Mouse (Mus musculus) embryo, embryonic 10.5 days (tissue): ENCODE data around the gene Nek7.
A peak's percentile ranks its signal among the peaks of the same experiment; 100 is the strongest.

ENCODE experiments used
- DNase-seq: peaks from one replicate; pipeline ENCODE4 v3.0.0-alpha.2; 2015; ENCODE audit warnings: low spot score

Gene Nek7

DNA sequence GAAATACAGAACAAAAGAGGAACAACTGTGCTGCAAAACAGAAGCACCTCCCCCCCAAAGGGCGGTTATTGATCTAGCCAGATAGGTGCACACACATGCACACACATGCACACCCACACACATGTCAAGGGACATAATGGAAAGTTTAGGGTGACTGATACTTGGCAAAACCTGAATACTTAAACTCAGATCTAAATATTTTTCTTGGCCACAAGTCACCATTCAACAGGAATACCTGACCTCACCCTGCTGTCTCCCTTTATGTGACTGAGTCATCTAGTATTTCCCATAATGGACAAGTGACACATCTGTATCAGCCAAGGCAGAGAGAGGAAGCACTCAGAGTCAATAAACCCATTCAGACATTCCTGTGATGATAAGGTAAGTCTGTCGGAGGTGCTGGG lies 48.9 kb downstream of the Nek7 start:
- no peak for DNase-seq

GRCm38 (mm10) chr1:138568434-138569232 lies 51.3 kb downstream of the Nek7 start:
- DNase-seq, result no peak

GRCm38 (mm10) chr1:138567946-138568345 lies 52.0 kb downstream of the Nek7 start:
- DNase-seq, result no peak

DNA sequence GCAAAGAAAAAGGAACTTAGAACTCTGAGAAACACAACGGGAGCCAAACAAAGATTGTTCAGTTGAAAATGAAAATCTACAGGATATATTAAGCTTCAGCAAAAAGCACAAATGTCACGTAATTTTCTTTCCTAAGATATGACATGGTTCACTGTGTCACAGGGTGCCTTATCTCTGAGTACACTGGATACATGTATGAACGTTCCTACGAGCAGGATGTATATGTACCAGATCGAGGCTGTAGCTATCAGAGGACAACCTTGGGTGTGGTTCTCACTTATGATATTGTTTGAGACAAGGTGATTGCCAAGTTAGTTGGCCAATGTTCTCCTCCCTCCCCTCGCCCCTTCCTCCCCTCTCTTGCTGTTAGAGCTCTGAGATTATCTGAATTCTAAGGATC lies 55.3 kb downstream of the Nek7 start:
- DNase-seq, result no peak

GRCm38 (mm10) chr1:138560733-138561132 lies 59.2 kb downstream of the Nek7 start:
- DNase-seq, result no peak

DNA sequence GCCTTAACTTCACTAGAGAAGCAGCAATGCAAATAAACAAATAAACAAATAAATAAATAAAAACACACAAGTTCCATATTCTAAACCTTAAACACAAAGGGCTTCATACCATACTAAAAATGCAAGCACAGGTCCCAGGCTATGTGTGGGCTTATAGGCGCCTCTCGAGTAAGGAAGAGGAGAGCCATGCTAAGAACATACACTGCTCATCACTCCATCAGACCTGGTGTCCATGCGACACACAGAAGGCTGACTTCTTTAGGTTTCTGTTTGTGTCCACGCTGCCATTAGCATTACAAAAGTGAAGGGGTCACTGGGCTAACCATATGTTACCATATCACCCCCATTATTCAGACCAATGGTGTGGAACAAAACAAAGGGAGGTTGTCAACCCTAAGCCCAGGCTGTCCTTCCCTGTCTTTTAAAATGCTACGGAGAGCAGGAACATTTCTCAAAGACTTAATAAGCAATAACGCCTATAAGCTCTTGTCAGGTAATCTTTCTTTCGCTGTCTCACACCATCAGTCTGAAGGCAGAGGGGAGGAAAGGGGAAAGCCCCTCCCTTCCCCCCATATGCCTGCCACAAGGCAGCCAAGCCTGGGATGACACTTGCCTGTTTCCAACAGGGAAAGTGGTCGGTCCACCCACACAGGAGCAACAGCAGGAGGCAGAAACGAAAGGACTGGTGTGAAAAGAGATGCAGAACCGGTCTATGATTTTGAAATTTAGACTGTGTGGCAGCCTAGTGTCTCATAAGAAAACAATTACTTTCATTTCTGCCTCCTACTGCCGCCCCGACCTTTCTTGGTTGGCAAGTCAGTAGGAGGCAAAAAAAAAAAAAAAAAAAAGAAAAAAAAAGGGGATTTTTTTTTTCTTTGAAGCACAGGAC lies 60.5 kb downstream of the Nek7 start:
- peak; percentile 72 for DNase-seq

DNA sequence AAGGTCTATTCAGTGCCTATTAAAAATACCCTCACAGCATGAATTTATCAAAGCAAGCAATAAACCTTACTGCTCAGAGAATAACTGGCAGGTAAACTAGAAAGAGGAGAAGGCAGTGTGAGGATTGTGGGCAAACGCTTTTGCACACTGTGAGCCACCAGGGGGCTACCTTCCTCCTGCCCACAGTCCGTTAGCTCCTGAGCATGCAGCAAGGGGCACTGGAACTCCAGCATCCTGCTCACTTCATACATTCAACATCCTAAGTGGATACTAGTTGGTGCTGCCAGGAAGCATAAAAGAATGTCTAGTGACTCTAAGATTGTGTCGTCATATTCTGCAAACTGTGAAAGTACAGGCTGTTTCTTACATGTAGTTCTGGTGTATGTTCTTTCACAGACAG lies 61.6 kb downstream of the Nek7 start:
- peak; percentile 46 for DNase-seq

DNA sequence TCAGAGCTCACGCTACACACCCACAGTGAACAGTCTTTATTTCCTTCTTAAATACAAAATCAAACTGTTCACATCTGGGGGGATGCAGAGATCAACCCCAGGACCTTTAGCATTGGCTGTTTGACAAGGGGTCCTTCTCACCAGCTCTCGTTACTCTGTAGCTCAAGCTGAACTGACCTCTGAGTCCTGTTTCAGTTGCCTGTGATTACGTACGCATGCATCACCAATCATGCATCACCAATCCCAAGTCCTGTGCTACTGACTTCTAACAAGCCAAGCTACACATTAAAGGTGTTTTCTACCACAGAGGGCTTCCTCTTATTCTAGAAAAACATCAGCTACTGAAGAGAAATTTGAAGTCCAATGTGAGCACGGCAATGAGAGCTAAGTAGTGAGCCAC lies 65.0 kb downstream of the Nek7 start:
- DNase-seq, result no peak

DNA sequence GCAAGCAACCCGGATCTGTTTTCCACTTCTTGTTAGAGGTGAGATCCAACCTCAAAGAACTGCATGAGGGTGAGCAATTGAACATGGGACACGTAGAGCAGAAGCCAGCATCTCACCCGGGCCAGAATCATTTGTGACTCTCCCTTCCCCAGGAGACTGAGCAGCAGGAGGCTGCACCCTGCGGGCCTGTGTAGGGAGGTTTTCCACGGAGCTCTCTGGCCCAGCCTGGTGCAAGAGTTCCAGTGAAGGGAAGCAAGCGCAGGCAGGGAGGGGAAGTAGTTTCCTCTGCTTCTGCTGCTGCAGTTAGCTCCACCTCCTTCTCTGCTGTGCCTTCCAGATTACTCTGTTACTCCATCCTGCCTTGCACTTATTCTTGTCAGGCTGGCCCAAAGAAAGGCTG lies 69.8 kb downstream of the Nek7 start:
- DNase-seq, result no peak

DNA sequence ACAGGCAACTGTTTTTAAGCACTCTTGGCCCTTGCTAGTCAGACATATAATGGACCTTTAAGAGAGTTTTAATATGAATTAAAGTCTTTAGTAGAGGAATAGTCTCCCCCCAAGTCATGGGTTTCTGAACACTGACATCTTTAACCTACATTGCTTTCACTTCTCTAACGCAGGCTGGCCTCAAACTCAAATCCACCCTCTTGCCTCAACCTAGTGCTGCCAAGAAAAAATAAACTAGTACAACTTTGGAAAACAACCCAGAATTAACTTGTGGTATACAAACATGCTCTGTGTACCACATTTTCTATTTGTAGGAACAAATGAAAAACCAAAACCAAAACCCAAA lies 77.8 kb downstream of the Nek7 start:
- no peak for DNase-seq

GRCm38 (mm10) chr1:138541495-138542169 lies 78.3 kb downstream of the Nek7 start:
- no peak for DNase-seq

DNA sequence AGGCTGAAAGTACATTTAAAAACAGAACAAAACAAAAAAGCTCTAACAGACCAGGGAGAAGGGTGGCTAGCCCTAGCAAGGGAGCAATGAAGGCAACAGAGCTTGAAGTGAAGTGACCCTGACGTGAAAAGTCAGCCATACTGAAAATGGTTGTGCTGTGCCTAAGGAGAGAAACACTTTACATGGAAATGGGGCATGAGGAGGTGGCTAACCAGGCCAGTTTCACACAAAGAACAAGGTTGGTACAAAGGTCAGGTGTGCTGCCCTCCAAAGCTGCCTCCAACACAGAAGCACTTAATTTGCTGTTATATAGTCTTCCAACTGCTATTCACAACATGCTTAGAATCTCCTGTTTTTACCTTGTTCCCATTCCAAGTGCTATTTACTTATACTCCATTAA lies 80.2 kb downstream of the Nek7 start:
- no peak for DNase-seq

- DNase-seq, result no peak
Observed at GRCm38 (mm10) chr1:138538217-138538616, 81.7 kb downstream of the Nek7 start.

- DNase-seq, result no peak
Observed at GRCm38 (mm10) chr1:138535758-138536574, 84.0 kb downstream of the Nek7 start.

- DNase-seq, result no peak
Observed at GRCm38 (mm10) chr1:138530604-138531003, 89.3 kb downstream of the Nek7 start.

GRCm38 (mm10) chr1:138523962-138524361 lies 96.0 kb downstream of the Nek7 start:
- no peak for DNase-seq

GRCm38 (mm10) chr1:138518235-138518634 lies 101.7 kb downstream of the Nek7 start:
- DNase-seq, result no peak

DNA sequence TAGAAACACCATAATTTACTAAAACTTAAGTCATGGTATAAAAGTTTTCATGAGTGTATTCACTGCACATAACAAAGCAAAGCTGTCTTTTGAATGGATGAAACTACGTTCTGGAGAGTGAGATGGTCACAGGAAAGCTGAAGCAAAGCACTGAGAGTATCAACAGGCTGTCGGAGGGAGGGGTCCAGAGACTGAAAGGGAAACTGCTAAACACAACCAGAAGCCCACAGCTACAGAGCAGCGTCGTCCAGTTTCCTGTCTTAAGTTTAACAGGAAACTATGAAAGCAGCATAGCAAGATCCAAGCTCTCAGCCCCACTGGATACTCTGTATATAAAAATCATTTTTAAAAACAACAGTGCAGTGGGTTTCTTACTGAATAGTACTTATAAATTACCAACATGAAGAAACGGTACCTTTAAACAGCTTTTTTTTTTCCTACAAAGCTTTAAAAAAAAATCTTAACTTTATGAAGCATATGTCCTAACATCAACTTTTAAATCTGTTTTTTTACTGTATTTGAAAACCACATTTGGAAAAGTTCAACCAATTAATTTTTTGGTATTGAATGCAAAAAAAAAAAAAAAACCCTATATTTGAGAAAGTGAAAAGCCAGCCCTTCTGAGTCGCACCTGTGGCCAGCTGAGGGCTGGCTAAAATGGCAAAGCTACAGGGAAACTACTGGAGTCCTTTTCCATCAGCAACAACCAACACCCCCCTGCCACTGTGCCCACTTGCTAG lies 102.4 kb downstream of the Nek7 start:
- DNase-seq, result no peak

DNA sequence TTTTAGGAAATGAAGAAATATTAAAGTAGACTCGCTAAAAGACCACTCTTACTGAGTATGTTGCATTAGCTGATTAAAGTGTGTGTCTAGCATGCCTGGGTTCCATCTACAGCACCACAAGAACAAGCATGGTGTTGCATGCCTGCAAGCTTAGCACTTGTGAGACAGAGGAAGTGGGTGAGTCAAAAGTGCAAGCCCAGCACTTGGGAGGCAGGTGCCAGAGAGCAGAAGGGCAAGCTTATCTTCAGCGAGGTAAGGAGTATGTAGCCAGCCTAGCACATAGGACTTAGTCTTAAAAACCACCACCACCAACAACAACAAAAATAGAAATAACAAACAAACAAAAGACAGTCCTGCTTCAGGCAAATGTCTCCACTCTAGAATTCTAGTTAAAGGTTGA lies 103.0 kb downstream of the Nek7 start:
- no peak for DNase-seq

DNA sequence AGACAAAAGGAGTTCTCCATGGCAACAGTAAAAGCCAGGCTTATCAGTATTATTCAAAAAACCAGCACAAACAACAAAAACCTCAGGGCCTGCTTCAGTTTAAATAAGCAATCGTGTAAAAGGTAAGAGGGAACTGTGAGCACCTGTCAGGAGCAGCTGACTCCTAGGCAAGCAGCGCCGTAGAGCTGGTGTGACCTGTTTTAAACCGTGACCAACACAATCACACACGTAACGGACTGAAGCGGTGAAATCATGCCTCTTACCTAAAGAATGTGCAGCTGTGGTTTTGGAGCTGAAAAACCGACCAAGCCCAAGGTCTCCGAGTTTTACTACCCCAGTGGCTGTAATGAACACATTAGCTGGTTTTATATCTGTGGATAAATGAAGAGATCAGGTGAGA lies 104.6 kb downstream of the Nek7 start:
- DNase-seq, result no peak

DNA sequence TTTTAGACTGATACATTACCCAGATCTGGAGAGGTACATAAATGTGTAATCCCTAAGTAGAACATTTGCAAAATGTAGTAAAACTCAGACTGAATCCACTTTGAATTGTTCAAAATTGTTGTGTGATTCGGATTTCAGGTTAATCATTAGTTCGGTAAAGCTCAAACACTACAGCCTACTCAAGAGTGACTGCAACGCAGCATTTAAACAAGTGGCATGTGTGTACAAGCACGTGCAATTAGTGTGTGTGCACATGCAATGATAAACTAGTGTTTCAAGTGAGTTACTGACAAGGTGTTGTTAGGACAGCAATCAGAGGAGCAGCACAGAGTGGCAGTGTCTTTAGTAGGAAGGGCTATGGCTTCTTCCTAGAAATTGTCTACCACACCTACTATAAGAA lies 106.0 kb downstream of the Nek7 start:
- DNase-seq, result no peak
